Mouse (Mus musculus) frontal cortex, postnatal 10 days (tissue): ENCODE data around the gene 1700011L22Rik.

Experiments used
- DNase-seq, 2 experiments: peaks; one replicate each; pipeline ENCODE4 v3.0.0; 2022; ENCODE audit warnings: low spot score in 2 of 2, mixed read lengths in 1 of 2

Gene 1700011L22Rik

GRCm38 (mm10) chr8:79248470-79248869 lies at the start of gene 1700011L22Rik:
Gene 1700011L22Rik, minus strand, starts transcription at chr8:79248570.
- no peak for DNase-seq

- peak; percentile 39 to 62 for DNase-seq
Observed at GRCm38 (mm10) chr8:79297763-79298162, 49.4 kb upstream of the 1700011L22Rik start.

GRCm38 (mm10) chr8:79295276-79296105 lies 47.1 kb upstream of the 1700011L22Rik start:
- DNase-seq: no peak

- peak; percentile 94 to 96 for DNase-seq
Observed at GRCm38 (mm10) chr8:79294610-79295275, 46.4 kb upstream of the 1700011L22Rik start, which contains the start of gene Mmaa. Gene Mmaa, minus strand, starts transcription at chr8:79294937.

- DNase-seq: no peak
Observed at GRCm38 (mm10) chr8:79293841-79294240, 45.5 kb upstream of the 1700011L22Rik start.

GRCm38 (mm10) chr8:79292712-79293264 lies 44.4 kb upstream of the 1700011L22Rik start:
- no peak for DNase-seq

- DNase-seq: no peak
Observed at GRCm38 (mm10) chr8:79289592-79289991, 41.2 kb upstream of the 1700011L22Rik start.

- no peak for DNase-seq
Observed at GRCm38 (mm10) chr8:79288681-79289080, 40.3 kb upstream of the 1700011L22Rik start.

GRCm38 (mm10) chr8:79288250-79288649 lies 39.9 kb upstream of the 1700011L22Rik start:
- DNase-seq: no peak

GRCm38 (mm10) chr8:79286424-79286823 lies 38.1 kb upstream of the 1700011L22Rik start:
- no peak for DNase-seq

- DNase-seq: no peak
Observed at GRCm38 (mm10) chr8:79284626-79285025, 36.3 kb upstream of the 1700011L22Rik start.

- no peak for DNase-seq
Observed at GRCm38 (mm10) chr8:79281376-79281890, 33.1 kb upstream of the 1700011L22Rik start.

- no peak for DNase-seq
Observed at GRCm38 (mm10) chr8:79277264-79277870, 29.0 kb upstream of the 1700011L22Rik start.

- DNase-seq: no peak
Observed at GRCm38 (mm10) chr8:79274940-79275339, 26.6 kb upstream of the 1700011L22Rik start.

- no peak for DNase-seq
Observed at GRCm38 (mm10) chr8:79273776-79274175, 25.4 kb upstream of the 1700011L22Rik start.

GRCm38 (mm10) chr8:79272676-79273075 lies 24.3 kb upstream of the 1700011L22Rik start:
- no peak for DNase-seq

- DNase-seq: no peak
Observed at GRCm38 (mm10) chr8:79268921-79269320, 20.6 kb upstream of the 1700011L22Rik start.

GRCm38 (mm10) chr8:79261920-79262319 lies 13.6 kb upstream of the 1700011L22Rik start:
- no peak for DNase-seq

- no peak for DNase-seq
Observed at GRCm38 (mm10) chr8:79256076-79256705, 7.8 kb upstream of the 1700011L22Rik start.

- no peak for DNase-seq
Observed at GRCm38 (mm10) chr8:79253742-79254141, 5.4 kb upstream of the 1700011L22Rik start.

- DNase-seq: no peak
Observed at GRCm38 (mm10) chr8:79243422-79243821, 4.9 kb downstream of the 1700011L22Rik start.
